Mouse (Mus musculus): ENCODE results near the gene Rnf186.

The Rnf186 gene

GRCm38 (mm10) chr4:139011201-139011702 is 44.3 kb downstream of the Rnf186 start:
- no peak for ATAC-seq (ENCODE audit: low TSS enrichment)

- no peak for ATAC-seq (ENCODE audit: low TSS enrichment)
These were observed 46.4 kb downstream of the Rnf186 start for GRCm38 (mm10) chr4:139013281-139013680.

GRCm38 (mm10) chr4:139014793-139015192 is 47.9 kb downstream of the Rnf186 start:
- no peak for ATAC-seq (ENCODE audit: low TSS enrichment)
